Mouse (Mus musculus): ENCODE results near the gene 1700122O11Rik. TPM values are rescaled to one million over a fixed set of nuclear protein-coding genes. Genes with fewer than 3 reads are reported as not detected.

1700122O11Rik gene
- polyA plus RNA-seq, 1 experiment, result not detected

GRCm38 (mm10) chr17:48029241-48029640 lies 8.9 kb downstream of the 1700122O11Rik start:
- H3K4me3 ChIP-seq (ENCODE audit: insufficient read depth, low read length), result no peak overlapping the region
- no peaks in the 10 kb centered on the region for H3K4me1 ChIP-seq (ENCODE audit: control insufficient read depth, insufficient read depth, low read length)
- TF ChIP-seq CTCF (IDR thresholded peaks at IDR 0.05; ENCODE audit: borderline replicate concordance, insufficient read depth, low read length), result no peak
- TF ChIP-seq POLR2A (IDR thresholded peaks at IDR 0.05; ENCODE audit: low read depth, low read length), result no peak
- H3K27ac ChIP-seq (ENCODE audit: insufficient read depth, low read length), result no peak overlapping the region

- H3K4me3 ChIP-seq (ENCODE audit: insufficient read depth, low read length), result no peak overlapping the region
- no peak for TF ChIP-seq POLR2A (IDR thresholded peaks at IDR 0.05; ENCODE audit: low read depth, low read length)
- no peak for TF ChIP-seq CTCF (IDR thresholded peaks at IDR 0.05; ENCODE audit: borderline replicate concordance, insufficient read depth, low read length)
- H3K27ac ChIP-seq (ENCODE audit: insufficient read depth, low read length), result no peak overlapping the region
- no peaks in the 10 kb centered on the region for H3K4me1 ChIP-seq (ENCODE audit: control insufficient read depth, insufficient read depth, low read length)
Observed at GRCm38 (mm10) chr17:48028250-48028649, 9.8 kb downstream of the 1700122O11Rik start.

DNA sequence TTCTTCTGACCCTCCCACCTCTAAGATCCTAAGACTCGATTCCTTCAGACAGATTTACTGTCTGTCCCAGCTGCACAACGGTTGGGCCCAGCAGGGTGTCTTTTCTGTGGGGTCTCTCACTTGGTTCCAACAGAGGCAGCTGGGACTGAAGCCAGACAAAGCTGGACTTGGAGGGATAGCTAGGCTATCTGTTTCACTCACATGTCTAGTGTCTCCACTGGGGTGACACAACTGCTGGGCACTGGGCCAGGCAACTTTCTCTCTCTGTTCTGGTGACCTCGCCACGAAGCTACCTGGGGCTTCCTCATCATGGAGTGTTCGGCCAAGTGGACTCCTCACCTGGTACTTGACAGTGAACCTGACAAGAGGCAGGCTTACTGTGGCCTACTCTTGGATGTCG lies 10.4 kb downstream of the 1700122O11Rik start:
- H3K4me1 ChIP-seq (ENCODE audit: control insufficient read depth, insufficient read depth, low read length), result no peaks in the 10 kb centered on the region

DNA sequence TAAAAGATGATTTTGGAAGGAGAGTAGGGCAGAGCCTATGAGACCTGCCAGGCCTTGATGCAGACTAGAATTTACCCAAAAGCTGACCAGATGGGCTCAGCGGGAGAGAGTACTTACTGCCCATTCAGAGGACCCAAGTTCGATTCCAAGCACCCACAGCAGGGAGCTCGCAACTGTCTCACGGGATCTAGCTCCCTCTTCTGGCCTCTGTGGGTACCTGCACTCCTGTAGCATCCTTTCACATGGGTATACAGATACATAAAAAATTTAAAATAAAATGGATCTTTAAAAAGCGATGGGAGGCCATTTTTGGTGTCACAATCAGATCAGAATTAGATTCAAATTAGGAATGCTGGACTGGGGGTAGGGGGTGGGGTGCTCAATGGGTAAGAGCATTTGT lies 11.1 kb downstream of the 1700122O11Rik start:
- Histone ChIP-seq H3K4me3 (ENCODE audit: insufficient read depth, low read length) (no peak overlapping the region), H3K4me1 (ENCODE audit: control insufficient read depth, insufficient read depth, low read length) (no peaks in the 10 kb centered on the region), H3K27ac (ENCODE audit: insufficient read depth, low read length) (no peak overlapping the region)
- TF ChIP-seq POLR2A (IDR thresholded peaks at IDR 0.05; ENCODE audit: low read depth, low read length), result no peak
- TF ChIP-seq CTCF (IDR thresholded peaks at IDR 0.05; ENCODE audit: borderline replicate concordance, insufficient read depth, low read length), result no peak

More for the DNA sequence above, 10.4 kb downstream of the 1700122O11Rik start:
- Histone ChIP-seq H3K27ac (ENCODE audit: insufficient read depth, low read length) (no peak overlapping the region), H3K4me3 (ENCODE audit: insufficient read depth, low read length) (no peak overlapping the region)
- no peak for TF ChIP-seq CTCF (IDR thresholded peaks at IDR 0.05; ENCODE audit: borderline replicate concordance, insufficient read depth, low read length)
- TF ChIP-seq POLR2A (IDR thresholded peaks at IDR 0.05; ENCODE audit: low read depth, low read length), result no peak

DNA sequence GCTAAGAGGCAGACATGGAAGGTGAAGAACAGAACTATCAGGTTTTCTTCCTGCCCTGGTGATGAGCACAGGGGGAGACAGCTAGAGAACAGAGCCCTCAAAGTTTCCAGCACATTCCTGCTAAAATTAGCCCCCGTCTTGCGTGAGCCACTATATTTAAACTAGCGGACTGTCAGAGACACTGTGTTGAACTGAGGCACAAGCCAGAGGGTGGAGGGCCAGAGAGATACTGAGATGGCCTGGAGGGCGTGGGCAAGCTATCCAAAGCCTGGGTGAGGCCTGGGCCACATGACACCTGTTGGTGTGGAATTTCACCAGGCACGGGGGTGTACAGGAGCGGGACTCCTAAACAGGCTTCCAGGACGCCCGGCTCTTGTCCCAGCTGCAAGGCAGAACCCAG lies 14.0 kb downstream of the 1700122O11Rik start:
- Histone ChIP-seq H3K4me3 (ENCODE audit: insufficient read depth, low read length) (no peak overlapping the region), H3K4me1 (ENCODE audit: control insufficient read depth, insufficient read depth, low read length) (no peaks in the 10 kb centered on the region), H3K27ac (ENCODE audit: insufficient read depth, low read length) (no peak overlapping the region)
- no peak for TF ChIP-seq POLR2A (IDR thresholded peaks at IDR 0.05; ENCODE audit: low read depth, low read length)
- TF ChIP-seq CTCF (IDR thresholded peaks at IDR 0.05; ENCODE audit: borderline replicate concordance, insufficient read depth, low read length), result no peak

DNA sequence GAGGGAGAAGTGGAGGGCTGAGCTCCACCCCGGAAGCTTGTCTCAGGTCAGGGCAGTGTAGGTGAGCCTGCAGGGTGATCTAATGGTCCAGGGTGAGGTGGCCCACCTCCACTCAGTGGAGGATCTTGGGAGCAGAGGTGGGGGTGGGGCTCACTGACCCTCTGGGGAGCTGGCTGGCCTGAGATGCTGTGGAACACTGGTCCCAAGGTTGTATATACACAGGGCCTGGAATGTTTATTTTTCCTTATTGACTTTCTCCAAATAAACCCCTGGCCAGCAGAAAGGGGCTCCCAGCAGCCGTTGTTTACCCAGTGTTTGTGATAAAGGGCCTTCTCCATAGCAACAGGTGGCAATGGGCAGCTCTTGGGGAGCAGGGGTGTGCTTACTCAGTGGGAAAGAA lies 18.5 kb downstream of the 1700122O11Rik start:
- Histone ChIP-seq H3K4me3 (ENCODE audit: insufficient read depth, low read length) (no peak overlapping the region), H3K4me1 (ENCODE audit: control insufficient read depth, insufficient read depth, low read length) (no peaks in the 10 kb centered on the region), H3K27ac (ENCODE audit: insufficient read depth, low read length) (no peak overlapping the region)
- TF ChIP-seq POLR2A (IDR thresholded peaks at IDR 0.05; ENCODE audit: low read depth, low read length) (no peak), CTCF (IDR thresholded peaks at IDR 0.05; ENCODE audit: borderline replicate concordance, insufficient read depth, low read length) (no peak)

- TF ChIP-seq POLR2A (IDR thresholded peaks at IDR 0.05; ENCODE audit: low read depth, low read length), result no peak
- TF ChIP-seq CTCF (IDR thresholded peaks at IDR 0.05; ENCODE audit: borderline replicate concordance, insufficient read depth, low read length), result no peak
- Histone ChIP-seq H3K27ac (ENCODE audit: insufficient read depth, low read length) (no peak overlapping the region), H3K4me1 (ENCODE audit: control insufficient read depth, insufficient read depth, low read length) (no peaks in the 10 kb centered on the region), H3K4me3 (ENCODE audit: insufficient read depth, low read length) (no peak overlapping the region)
Observed at GRCm38 (mm10) chr17:48016566-48016965, 21.5 kb downstream of the 1700122O11Rik start.

- TF ChIP-seq CTCF (IDR thresholded peaks at IDR 0.05; ENCODE audit: borderline replicate concordance, insufficient read depth, low read length) (no peak), POLR2A (IDR thresholded peaks at IDR 0.05; ENCODE audit: low read depth, low read length) (no peak)
- no peak overlapping the region for H3K27ac ChIP-seq (ENCODE audit: insufficient read depth, low read length)
- no peak overlapping the region for H3K4me3 ChIP-seq (ENCODE audit: insufficient read depth, low read length)
- no peaks in the 10 kb centered on the region for H3K4me1 ChIP-seq (ENCODE audit: control insufficient read depth, insufficient read depth, low read length)
Observed at GRCm38 (mm10) chr17:48012561-48012960, 25.5 kb downstream of the 1700122O11Rik start.

- TF ChIP-seq POLR2A (IDR thresholded peaks at IDR 0.05; ENCODE audit: low read depth, low read length) (no peak), CTCF (IDR thresholded peaks at IDR 0.05; ENCODE audit: borderline replicate concordance, insufficient read depth, low read length) (no peak)
- H3K4me1 ChIP-seq (ENCODE audit: control insufficient read depth, insufficient read depth, low read length), result no peaks in the 10 kb centered on the region
- no peak overlapping the region for H3K27ac ChIP-seq (ENCODE audit: insufficient read depth, low read length)
Observed at GRCm38 (mm10) chr17:48011105-48011504, 27.0 kb downstream of the 1700122O11Rik start.

GRCm38 (mm10) chr17:48010283-48010682 lies 27.8 kb downstream of the 1700122O11Rik start:
- TF ChIP-seq POLR2A (IDR thresholded peaks at IDR 0.05; ENCODE audit: low read depth, low read length) (no peak), CTCF (IDR thresholded peaks at IDR 0.05; ENCODE audit: borderline replicate concordance, insufficient read depth, low read length) (no peak)
- no peaks in the 10 kb centered on the region for H3K4me1 ChIP-seq (ENCODE audit: control insufficient read depth, insufficient read depth, low read length)
- H3K27ac ChIP-seq (ENCODE audit: insufficient read depth, low read length), result no peak overlapping the region
- H3K4me3 ChIP-seq (ENCODE audit: insufficient read depth, low read length), result no peak overlapping the region

More at GRCm38 (mm10) chr17:48011105-48011504, 27.0 kb downstream of the 1700122O11Rik start:
- H3K4me3 ChIP-seq (ENCODE audit: insufficient read depth, low read length), result no peak overlapping the region

DNA sequence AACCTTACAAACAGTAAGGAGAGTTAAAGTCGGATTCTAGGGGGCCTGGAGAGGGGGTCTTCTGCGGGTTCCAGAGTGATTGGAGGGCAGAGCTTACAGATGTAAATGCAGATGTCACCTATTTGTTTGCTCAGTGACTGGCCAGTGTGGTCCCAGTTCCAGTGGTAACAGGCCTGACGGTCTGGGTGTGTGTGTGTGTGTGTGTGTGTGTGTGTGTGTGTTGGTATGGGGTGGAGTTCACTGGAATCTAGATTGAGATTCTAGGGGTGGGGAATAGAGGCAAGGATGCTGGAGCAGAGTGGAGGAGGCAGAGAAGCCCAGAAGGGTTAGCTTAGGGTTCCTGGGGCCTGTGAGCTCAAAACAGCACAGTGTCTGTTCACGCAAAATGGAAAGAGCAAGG lies 32.3 kb downstream of the 1700122O11Rik start:
- no peaks in the 10 kb centered on the region for H3K4me1 ChIP-seq (ENCODE audit: control insufficient read depth, insufficient read depth, low read length)
- TF ChIP-seq POLR2A (IDR thresholded peaks at IDR 0.05; ENCODE audit: low read depth, low read length), result no peak
- TF ChIP-seq CTCF (IDR thresholded peaks at IDR 0.05; ENCODE audit: borderline replicate concordance, insufficient read depth, low read length), result no peak
- H3K4me3 ChIP-seq (ENCODE audit: insufficient read depth, low read length), result no peak overlapping the region
- H3K27ac ChIP-seq (ENCODE audit: insufficient read depth, low read length), result no peak overlapping the region

Measured in embryonic fibroblast, embryonic 13.5 days (primary cell).